Mouse (Mus musculus) limb, embryonic 12.5 days (tissue): ENCODE results near the gene Rad9b. TPM values are rescaled to one million over a fixed set of nuclear protein-coding genes. Genes with fewer than 3 reads are reported as not detected.

Experiments
- ATAC-seq: fragments of 200-750 bp; cut with Nextera tagmentation; 2 replicates; pipeline ENCODE4 v1.8.0; 2017; ENCODE audit warnings: low read depth, moderate TSS enrichment; ENCODE audit not compliant: insufficient number of reproducible peaks, insufficient read depth, low FRiP score, low TSS enrichment
- H3K27ac ChIP-seq: fragments of 300-500 bp; sonication (generic); 2 replicates; pipeline ENCODE4 v1.5.1; 2016; ENCODE audit warnings: mild to moderate bottlenecking, moderate library complexity
- H3K27me3 ChIP-seq: fragments of 300-500 bp; sonication (generic); 2 replicates; pipeline ENCODE4 v1.6.1; 2016; ENCODE audit warnings: mild to moderate bottlenecking, moderate library complexity
- H3K36me3 ChIP-seq: fragments of 300-500 bp; sonication (generic); 2 replicates; pipeline ENCODE4 v1.6.1; 2016; ENCODE audit warnings: mild to moderate bottlenecking, moderate library complexity
- H3K4me1 ChIP-seq: fragments of 300-500 bp; sonication (generic); replicated peaks from 2 replicates; pipeline ENCODE4 v1.6.1; 2016
- H3K4me2 ChIP-seq: fragments of 300-500 bp; sonication (generic); 2 replicates; pipeline ENCODE4 v1.6.1; 2016; ENCODE audit warnings: mild to moderate bottlenecking, moderate library complexity
- H3K4me3 ChIP-seq: fragments of 300-500 bp; sonication (generic); replicated peaks from 2 replicates; pipeline ENCODE4 v1.5.1; 2016; ENCODE audit warnings: mild to moderate bottlenecking
- H3K9ac ChIP-seq: fragments of 300-500 bp; sonication (generic); replicated peaks from 2 replicates; pipeline ENCODE4 v1.6.1; 2016; ENCODE audit warnings: mild to moderate bottlenecking, moderate library complexity
- H3K9me3 ChIP-seq: fragments of 300-500 bp; sonication (generic); 2 replicates; pipeline ENCODE4 v1.6.1; 2016; ENCODE audit warnings: mild to moderate bottlenecking, moderate library complexity
- WGBS: fragments of 180-500 bp; shearing (Covaris S2); methylation state at CpG from one replicate; pipeline ENCODE4 v1.1.7; 2016; 5-methylcytosine and 5-hydroxymethylcytosine counted together
- polyA plus RNA-seq: library from polyadenylated mRNA; unstranded; fragments of >200 nt; fragmentation: Nextera tagmentation; extraction: Ambion mirVana; gene quantifications from 2 replicates; pipeline ENCODE4 v1.2.1, GENCODE M21; 2016

Gene Rad9b
- polyA plus RNA-seq, 1 experiment from 2014 or later, result 15.8 TPM

DNA sequence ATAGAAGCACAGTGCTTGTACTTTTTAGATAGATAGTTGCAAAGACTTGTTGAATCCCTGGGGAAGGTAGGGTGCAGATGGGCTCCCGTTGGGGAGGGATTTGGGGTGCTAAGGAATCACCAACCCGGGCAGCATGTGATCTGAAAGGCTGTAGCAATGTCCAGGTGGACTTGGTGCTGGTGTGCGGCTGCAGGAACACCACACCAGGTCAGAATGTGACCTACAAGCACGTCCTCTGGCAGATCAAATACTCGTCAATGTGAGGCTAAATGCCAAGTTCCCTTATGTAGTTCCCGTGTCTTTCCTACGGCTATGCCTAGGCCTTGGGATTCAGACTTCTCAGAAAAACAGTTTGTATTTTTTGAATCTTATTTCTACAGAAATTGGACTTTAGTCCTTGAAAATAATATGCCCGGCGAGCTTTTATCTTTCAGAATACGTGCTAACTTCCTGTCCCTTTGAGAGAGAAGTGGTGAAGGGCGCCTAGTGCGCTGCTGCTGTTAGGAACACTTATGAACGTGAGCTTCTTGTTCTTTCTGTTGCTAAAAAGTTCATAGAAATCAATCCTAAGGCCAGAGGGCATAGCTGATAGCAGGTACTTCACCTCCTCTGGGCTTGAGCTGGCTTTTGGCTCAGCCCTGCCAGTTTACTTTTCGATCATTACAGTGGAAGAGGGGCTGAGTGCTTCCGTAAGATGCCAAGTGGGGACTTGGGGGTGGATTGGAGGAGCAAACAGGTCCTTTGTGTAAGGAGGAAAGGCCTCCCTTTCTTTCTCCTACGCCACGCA, 62.3 kb downstream of the Rad9b start:
- no peaks in the 10 kb centered on the region for H3K27me3 ChIP-seq

DNA sequence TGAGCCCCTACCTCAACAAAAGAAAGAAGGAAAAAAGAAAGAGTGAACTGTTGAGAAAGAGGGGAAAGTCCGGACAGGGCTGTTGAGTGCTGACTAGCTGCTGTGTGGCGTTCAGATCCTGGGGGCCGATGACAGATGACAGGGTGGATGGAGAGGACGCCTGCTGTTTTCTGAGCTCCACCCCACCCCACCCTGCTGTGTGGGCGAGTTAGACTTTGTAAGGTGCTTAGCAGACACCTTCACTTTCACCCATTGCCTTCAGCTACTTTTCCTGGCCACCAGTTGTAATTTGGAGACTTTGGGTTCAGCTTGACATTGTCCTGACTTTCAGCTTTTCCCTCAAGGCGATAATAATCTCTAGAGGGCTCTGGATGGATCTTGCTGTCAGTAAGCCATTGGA, 62.9 kb downstream of the Rad9b start:
- Histone ChIP-seq H3K4me2 (no peak overlapping the region), H3K27me3 (no peaks in the 10 kb centered on the region), H3K9me3 (0 out of 2 replicates have a peak, but pooled peaks cover 5% of the 10 kb centered on the region), H3K4me1 (peaks cover 23% of the 10 kb centered on the region), H3K27ac (no peak overlapping the region), H3K9ac (no peak overlapping the region), H3K4me3 (no peak overlapping the region), H3K36me3 (peaks cover 28% of the 10 kb centered on the region)
- no peak for ATAC-seq
- WGBS, result 65% methylated on average over 6 of the region's 6 CpGs

More for the DNA sequence above, 62.3 kb downstream of the Rad9b start:
- no peak overlapping the region for H3K4me3 ChIP-seq
- H3K4me2 ChIP-seq, result no peak overlapping the region
- H3K36me3 ChIP-seq, result peaks cover 28% of the 10 kb centered on the region
- no peak overlapping the region for H3K9ac ChIP-seq
- no peak overlapping the region for H3K27ac ChIP-seq
- H3K4me1 ChIP-seq, result peaks cover 20% of the 10 kb centered on the region
- H3K9me3 ChIP-seq, result 0 out of 2 replicates have a peak, but pooled peaks cover 5% of the 10 kb centered on the region
- WGBS, result 80% methylated on average over 17 of the region's 17 CpGs
- no peak for ATAC-seq

DNA sequence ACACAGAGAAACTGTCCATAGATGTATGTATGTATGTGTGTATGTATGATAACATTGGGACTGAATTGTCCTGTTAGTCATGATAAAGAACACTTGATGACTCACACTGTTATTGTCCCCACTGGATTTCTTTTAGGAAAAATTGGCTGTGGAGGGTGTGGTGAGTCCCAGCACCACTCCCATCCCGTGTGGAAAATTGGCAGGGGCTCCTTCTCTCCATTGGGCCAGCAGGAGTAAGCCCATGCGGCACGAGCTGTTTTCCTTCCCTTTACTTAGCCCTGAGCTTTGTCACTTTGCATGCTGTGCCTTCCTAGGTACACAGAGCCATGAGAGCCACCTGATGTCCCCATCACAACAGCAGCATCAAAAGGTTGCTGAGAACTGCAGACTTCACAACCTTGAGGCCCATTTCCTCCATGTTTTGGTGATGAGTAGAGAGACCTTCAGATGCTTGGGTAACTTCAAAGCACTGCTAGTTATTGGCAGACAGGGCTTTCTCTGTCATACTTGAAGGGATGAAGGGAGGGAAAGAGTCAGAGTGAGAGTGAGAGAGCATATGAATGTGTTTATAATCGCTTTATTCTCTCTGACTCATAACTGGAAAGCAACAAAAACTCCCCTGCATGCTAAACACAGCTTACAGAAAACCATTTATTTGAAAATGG, 65.8 kb downstream of the Rad9b start:
- Histone ChIP-seq H3K27ac (no peak overlapping the region), H3K9me3 (0 out of 2 replicates have a peak, but pooled peaks cover 5% of the 10 kb centered on the region), H3K4me3 (no peak overlapping the region), H3K9ac (no peak overlapping the region), H3K36me3 (peaks cover 28% of the 10 kb centered on the region), H3K4me1 (peaks cover 26% of the 10 kb centered on the region), H3K27me3 (no peaks in the 10 kb centered on the region), H3K4me2 (no peak overlapping the region)
- ATAC-seq, result no peak
- WGBS, result 92% methylated on average over 4 of the region's 4 CpGs

DNA sequence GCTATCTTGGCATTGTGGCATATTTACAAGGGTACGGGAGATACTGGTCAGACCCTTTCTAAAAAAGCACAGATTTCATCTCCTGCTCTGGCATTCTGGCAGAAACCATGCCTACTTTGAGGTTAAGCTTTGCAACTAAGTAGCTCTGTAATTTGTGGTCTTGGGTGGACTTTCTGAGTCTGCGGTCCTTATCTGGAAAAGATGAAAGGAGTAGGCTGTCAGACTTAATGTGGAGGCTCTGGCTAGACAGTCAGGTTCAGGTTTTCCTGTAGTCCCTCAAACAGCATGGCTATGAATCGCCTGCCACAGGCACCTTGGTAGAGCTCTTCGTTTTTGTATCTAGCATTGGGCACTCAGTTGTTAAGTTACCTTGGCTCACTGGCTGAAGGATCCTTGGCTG, 67.0 kb downstream of the Rad9b start:
- peaks cover 28% of the 10 kb centered on the region for H3K36me3 ChIP-seq
- no peak overlapping the region for H3K4me3 ChIP-seq
- no peak overlapping the region for H3K9ac ChIP-seq
- no peak for ATAC-seq
- no peaks in the 10 kb centered on the region for H3K27me3 ChIP-seq
- WGBS, result 82% methylated on average over 4 of the region's 4 CpGs
- H3K9me3 ChIP-seq, result 0 out of 2 replicates have a peak, but pooled peaks cover 5% of the 10 kb centered on the region
- no peak overlapping the region for H3K4me2 ChIP-seq
- H3K4me1 ChIP-seq, result peaks cover 15% of the 10 kb centered on the region
- no peak overlapping the region for H3K27ac ChIP-seq

DNA sequence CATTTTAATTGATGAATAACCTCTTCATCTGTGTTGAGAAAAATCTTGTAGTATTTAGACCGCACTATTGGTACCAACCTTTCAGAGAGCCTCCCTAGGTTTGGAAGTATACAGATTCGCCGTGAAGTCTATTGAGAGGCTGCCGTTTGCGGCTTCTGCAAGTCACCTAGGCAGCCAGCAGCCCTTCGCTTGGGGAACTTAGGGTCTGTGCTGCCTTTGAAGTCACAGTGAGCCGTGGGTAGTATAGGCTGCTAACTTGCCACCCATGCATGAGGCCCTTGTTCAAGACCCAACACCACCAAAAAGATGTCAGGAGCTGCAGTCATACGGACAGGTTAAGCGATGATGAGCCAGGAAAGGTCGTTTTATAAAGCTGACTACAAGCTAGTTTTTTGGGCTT, 67.8 kb downstream of the Rad9b start:
- H3K9me3 ChIP-seq, result 0 out of 2 replicates have a peak, but pooled peaks cover 5% of the 10 kb centered on the region
- no peak overlapping the region for H3K4me2 ChIP-seq
- no peaks in the 10 kb centered on the region for H3K27me3 ChIP-seq
- H3K36me3 ChIP-seq, result peaks cover 28% of the 10 kb centered on the region
- peaks cover 15% of the 10 kb centered on the region for H3K4me1 ChIP-seq
- no peak overlapping the region for H3K9ac ChIP-seq
- 81% methylated on average over 10 of the region's 10 CpGs for WGBS
- ATAC-seq, result no peak
- 0 out of 2 replicates have a peak overlapping the region, but pooled peaks have one; percentile 4 for H3K4me3 ChIP-seq
- no peak overlapping the region for H3K27ac ChIP-seq

DNA sequence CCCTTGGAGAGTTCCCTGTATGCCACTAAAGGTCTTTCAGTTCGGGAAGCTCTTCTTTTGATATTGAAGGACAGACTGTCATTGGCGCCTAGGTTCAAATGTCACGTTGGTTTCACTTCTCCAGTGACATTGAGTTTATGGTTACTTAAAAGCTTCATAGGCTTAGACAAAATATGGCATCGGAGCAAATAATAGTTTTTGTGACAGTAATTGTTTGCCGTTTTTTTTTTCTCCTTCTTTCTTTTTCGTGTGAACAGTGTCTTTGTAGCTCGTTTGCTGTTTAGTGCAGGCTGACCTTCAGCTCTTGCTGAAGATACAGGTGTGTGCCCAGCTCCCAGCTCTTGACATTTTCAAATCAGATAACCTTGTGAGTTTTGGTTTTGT, 68.3 kb downstream of the Rad9b start:
- H3K4me3 ChIP-seq, result peak overlapping the region; percentile 98
- ATAC-seq, result no peak
- 58% methylated on average over 7 of the region's 7 CpGs for WGBS
- H3K9ac ChIP-seq, result no peak overlapping the region
- H3K27me3 ChIP-seq, result no peaks in the 10 kb centered on the region
- peaks cover 19% of the 10 kb centered on the region for H3K4me1 ChIP-seq
- no peak overlapping the region for H3K27ac ChIP-seq
- peak overlapping the region; percentile 98 for H3K4me2 ChIP-seq
- H3K9me3 ChIP-seq, result 0 out of 2 replicates have a peak, but pooled peaks cover 5% of the 10 kb centered on the region
- peaks cover 28% of the 10 kb centered on the region for H3K36me3 ChIP-seq

DNA sequence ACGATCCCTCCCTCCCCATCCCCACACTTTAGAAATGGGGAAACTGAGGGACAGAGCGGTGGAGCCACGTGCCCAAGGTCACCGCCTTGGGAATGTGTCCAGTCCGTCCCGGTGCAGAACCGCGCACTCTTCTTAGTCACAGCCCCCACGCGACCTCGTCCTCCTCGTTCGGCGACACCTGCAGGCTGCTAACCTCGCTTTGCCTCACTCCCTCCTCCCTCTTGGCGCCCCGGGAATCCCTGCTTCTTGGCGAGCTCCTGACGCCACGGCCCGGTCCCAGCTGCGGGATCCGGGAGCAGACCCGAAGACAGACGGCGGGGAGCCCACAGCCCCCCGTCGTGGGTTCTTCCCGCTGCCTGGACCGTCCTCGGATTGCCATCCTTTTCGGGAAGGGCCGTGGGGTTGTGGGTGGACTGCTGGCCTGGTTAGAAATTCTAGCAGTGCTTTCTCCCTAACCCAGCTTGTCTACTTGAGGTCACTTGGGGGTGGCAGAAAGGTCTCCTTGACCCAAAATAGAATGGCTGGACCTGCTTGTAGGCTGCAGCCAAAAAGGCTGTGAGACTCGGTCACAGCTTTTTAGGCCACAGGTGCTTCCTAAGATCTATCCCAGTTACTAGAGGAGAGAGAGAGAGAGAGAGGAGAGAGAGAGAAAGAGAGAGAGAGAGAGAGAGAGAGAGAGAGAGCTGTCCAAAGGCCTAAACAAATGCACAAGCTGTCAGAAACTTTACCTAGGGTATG, 68.8 kb downstream of the Rad9b start:
- Histone ChIP-seq H3K27ac (no peak overlapping the region), H3K27me3 (no peaks in the 10 kb centered on the region), H3K4me2 (peak overlapping the region; percentile 98), H3K9me3 (0 out of 2 replicates have a peak, but pooled peaks cover 5% of the 10 kb centered on the region), H3K36me3 (peaks cover 28% of the 10 kb centered on the region), H3K9ac (peak overlapping the region; percentile 83), H3K4me3 (peak overlapping the region; percentile 98), H3K4me1 (peaks cover 25% of the 10 kb centered on the region)
- ATAC-seq, result peak; percentile 35; the same call in 1 of the 2 replicates
- WGBS, result 1% methylated on average over 34 of the region's 34 CpGs

DNA sequence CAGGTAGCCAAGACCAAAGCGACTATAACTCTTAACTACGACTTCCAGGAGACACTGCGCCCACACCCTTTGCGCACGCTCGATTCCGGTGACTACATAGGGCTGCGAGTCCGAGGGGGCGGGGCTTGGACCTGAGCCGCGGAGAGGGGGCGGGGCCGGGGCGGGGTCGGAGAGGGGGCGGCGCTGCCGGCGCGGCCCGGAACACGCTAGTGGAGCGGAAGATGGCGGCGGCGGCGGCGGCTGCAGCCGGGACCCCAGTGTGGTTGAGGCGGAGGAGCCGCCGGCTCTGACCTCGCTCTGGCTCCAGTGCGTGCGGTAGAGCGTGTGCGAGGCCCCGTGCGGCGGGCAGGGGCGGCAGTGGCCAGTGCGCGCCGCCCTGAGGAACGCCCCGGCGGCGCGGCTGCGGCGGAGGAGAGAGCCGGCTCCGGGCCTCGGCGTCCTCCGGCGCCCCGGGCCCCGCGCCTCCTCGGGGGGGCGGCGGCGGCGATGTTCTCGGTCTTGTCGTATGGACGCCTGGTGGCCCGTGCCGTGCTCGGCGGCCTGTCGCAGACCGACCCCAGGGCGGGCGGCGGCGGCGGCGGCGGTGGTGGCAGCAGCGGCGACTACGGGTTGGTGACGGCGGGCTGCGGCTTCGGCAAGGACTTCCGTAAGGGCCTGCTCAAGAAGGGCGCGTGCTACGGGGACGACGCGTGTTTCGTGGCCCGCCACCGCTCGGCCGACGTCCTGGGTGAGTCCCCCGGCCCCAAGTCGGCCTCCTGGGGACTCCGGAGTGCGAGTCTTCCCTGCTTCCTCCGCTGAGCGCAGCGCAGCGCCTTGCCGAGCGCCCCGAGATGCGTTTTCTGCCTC, 69.6 kb downstream of the Rad9b start, which contains the start of gene Pptc7:
Gene Pptc7, plus strand, starts transcription at position 183 of the 846 bp plus-strand sequence.
- Histone ChIP-seq H3K27me3 (no peaks in the 10 kb centered on the region), H3K4me1 (peaks cover 26% of the 10 kb centered on the region), H3K27ac (peak within 1 kb of the TSS; percentile 45; the same call in 1 of the 2 replicates), H3K9ac (peak within 1 kb of the TSS; percentile 83), H3K4me3 (peak within 1 kb of the TSS; percentile 98), H3K9me3 (no peaks in the 10 kb centered on the region), H3K36me3 (peaks cover 25% of the 10 kb centered on the region), H3K4me2 (peak within 1 kb of the TSS; percentile 98)
- WGBS, result under 1% methylated on average over 98 of the region's 114 CpGs
- ATAC-seq, result peak; percentile 94

DNA sequence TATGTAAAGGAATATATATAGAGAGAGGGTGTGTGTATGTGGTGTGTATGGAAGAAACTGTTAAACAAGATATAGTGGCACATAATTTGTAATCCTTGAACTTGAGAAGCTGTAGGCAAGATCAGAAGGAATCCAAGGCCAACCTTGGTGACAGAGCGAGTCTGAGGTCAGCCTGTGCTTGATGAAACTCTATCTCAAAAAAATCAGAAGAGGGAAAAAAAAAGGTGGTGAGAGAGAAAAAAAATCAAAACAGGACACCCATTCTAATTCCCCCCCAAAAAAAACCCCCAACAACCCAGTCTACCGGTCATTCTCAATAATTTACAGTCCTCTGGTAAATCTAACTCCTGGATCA, 70.2 kb downstream of the Rad9b start:
- ATAC-seq, result no peak
- peak overlapping the region; percentile 38 for H3K4me2 ChIP-seq

DNA sequence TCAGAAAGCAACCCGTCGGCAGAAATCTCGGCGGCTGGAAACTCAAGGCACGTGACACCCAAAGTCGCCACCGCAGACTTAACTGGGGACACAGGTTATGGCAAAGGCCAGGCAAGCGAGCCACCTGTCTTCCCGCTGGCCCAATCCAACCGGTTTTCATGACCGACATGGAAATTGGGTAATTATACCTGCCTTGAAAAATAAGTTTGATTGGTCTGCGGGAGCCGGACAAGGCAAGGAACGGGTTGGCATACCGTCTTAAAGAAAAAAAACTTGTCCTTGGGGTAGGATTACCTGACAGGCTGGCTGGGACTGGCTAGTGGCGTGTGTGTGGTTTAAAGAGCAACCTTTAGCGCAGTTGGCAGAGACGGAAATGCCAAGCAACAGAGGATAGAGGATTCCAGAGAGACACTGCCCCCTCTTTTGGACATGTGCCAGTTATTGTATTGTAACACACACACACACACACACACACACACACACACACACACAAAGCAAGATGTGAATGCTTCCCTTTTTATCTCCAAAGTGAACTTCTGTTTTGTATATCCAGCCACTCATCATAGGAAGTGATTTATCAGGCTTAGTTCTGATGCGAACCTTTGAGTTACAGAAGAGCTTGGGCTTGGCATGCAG, 73.1 kb downstream of the Rad9b start:
- Histone ChIP-seq H3K9ac (no peak overlapping the region), H3K4me3 (no peak overlapping the region), H3K27ac (no peak overlapping the region), H3K4me2 (peak overlapping the region; percentile 28), H3K27me3 (no peaks in the 10 kb centered on the region), H3K9me3 (no peaks in the 10 kb centered on the region), H3K4me1 (peaks cover 22% of the 10 kb centered on the region), H3K36me3 (no peaks in the 10 kb centered on the region)
- WGBS, result 33% methylated on average over 19 of the region's 19 CpGs
- no peak for ATAC-seq

More for the DNA sequence above, 70.2 kb downstream of the Rad9b start:
- Histone ChIP-seq H3K9me3 (no peaks in the 10 kb centered on the region), H3K9ac (no peak overlapping the region), H3K4me3 (peak overlapping the region; percentile 98), H3K36me3 (peaks cover 20% of the 10 kb centered on the region), H3K4me1 (peaks cover 26% of the 10 kb centered on the region), H3K27ac (no peak overlapping the region), H3K27me3 (no peaks in the 10 kb centered on the region)
- WGBS, result 36% methylated on average over 2 of the region's 2 CpGs
